Mouse (Mus musculus): Measurements from ENCODE around the gene Ifi205. TPM values are rescaled to one million over a fixed set of nuclear protein-coding genes. Genes with fewer than 3 reads are reported as not detected.
"Not testable (repeated sequence)": the region's sequence is repeated elsewhere in the genome, so short reads cannot be mapped to it uniquely, and the experiment has no call there.

Gene Ifi205
- polyA plus RNA-seq (2016; fragmentation: Nextera tagmentation; extraction: Ambion mirVana) = not detected in 2 replicates

- no peak for ATAC-seq (ENCODE audit: insufficient number of reproducible peaks, insufficient read depth, low FRiP score, low TSS enrichment)
- 30% methylated on average over 1 of the region's 1 CpGs for WGBS
- H3K4me2 ChIP-seq (replicated peaks) = no peak within 1 kb of the TSS
These were observed at the start of gene Ifi205 for GRCm38 (mm10) chr1:174031698-174032097. Gene Ifi205, minus strand, starts transcription at chr1:174031810.

GRCm38 (mm10) chr1:174066305-174066704, 34.7 kb upstream of the Ifi205 start, which contains the start of gene Olfr430:
Gene Olfr430, plus strand, starts transcription at chr1:174066605.
- ATAC-seq (ENCODE audit: insufficient number of reproducible peaks, insufficient read depth, low FRiP score, low TSS enrichment) = no peak
- no peaks in the 10 kb centered on the region for H3K36me3 ChIP-seq
- H3K4me2 ChIP-seq (replicated peaks) = no peak within 1 kb of the TSS
- H3K4me1 ChIP-seq = no peaks in the 10 kb centered on the region
- 82% methylated on average over 3 of the region's 3 CpGs for WGBS
- H3K27me3 ChIP-seq = no peaks in the 10 kb centered on the region
- H3K9ac ChIP-seq = no peak within 1 kb of the TSS
- no peak within 1 kb of the TSS for H3K27ac ChIP-seq
- no peaks in the 10 kb centered on the region for H3K9me3 ChIP-seq
- no peak within 1 kb of the TSS for H3K4me3 ChIP-seq

More at GRCm38 (mm10) chr1:174031698-174032097, at the start of gene Ifi205:
- no peak within 1 kb of the TSS for H3K4me3 ChIP-seq
- H3K4me1 ChIP-seq = no peaks in the 10 kb centered on the region
- H3K9ac ChIP-seq = no peak within 1 kb of the TSS
- H3K27ac ChIP-seq = no peak within 1 kb of the TSS
- H3K9me3 ChIP-seq = no peaks in the 10 kb centered on the region
- no peaks in the 10 kb centered on the region for H3K27me3 ChIP-seq
- H3K36me3 ChIP-seq = no peaks in the 10 kb centered on the region

- no peak overlapping the region for H3K4me2 ChIP-seq (replicated peaks)
- no peaks in the 10 kb centered on the region for H3K27me3 ChIP-seq
- WGBS = 75% methylated on average over 2 of the region's 2 CpGs
- no peaks in the 10 kb centered on the region for H3K4me1 ChIP-seq
- H3K9ac ChIP-seq = no peak overlapping the region
- no peak overlapping the region for H3K4me3 ChIP-seq
- H3K36me3 ChIP-seq = no peaks in the 10 kb centered on the region
- ATAC-seq (ENCODE audit: insufficient number of reproducible peaks, insufficient read depth, low FRiP score, low TSS enrichment) = no peak
- H3K9me3 ChIP-seq = no peaks in the 10 kb centered on the region
- no peak overlapping the region for H3K27ac ChIP-seq
These were observed 23.6 kb upstream of the Ifi205 start for GRCm38 (mm10) chr1:174055248-174055647.

DNA sequence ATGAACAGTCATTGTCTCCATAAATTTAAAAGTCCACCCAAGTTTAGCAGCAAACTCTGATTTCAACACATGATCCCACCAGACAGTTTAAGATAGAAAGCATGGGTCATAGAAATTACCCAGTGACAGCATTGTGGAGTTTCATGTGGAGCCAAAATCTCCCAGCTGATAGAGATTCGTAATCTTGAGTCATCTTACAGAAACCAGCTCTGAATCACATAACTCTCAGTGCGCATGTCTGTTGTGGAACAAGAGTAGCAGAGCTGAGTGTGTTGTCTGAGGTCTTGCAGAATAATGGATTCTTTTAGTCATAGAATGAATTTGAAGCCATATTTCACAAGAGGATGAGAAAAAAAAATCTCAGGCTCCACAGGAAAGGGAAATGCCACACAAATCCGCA, 21.4 kb upstream of the Ifi205 start:
- Histone ChIP-seq H3K27me3 (no peaks in the 10 kb centered on the region), H3K4me3 (no peak overlapping the region), H3K27ac (no peak overlapping the region), H3K4me1 (no peaks in the 10 kb centered on the region), H3K36me3 (no peaks in the 10 kb centered on the region), H3K4me2 (replicated peaks) (no peak overlapping the region), H3K9ac (no peak overlapping the region), H3K9me3 (no peaks in the 10 kb centered on the region)
- 81% methylated on average over 3 of the region's 3 CpGs for WGBS
- ATAC-seq (ENCODE audit: insufficient number of reproducible peaks, insufficient read depth, low FRiP score, low TSS enrichment) = no peak

- Histone ChIP-seq H3K27ac (no peak overlapping the region), H3K9ac (no peak overlapping the region), H3K9me3 (no peaks in the 10 kb centered on the region), H3K27me3 (no peaks in the 10 kb centered on the region), H3K4me3 (no peak overlapping the region), H3K36me3 (no peaks in the 10 kb centered on the region), H3K4me1 (no peaks in the 10 kb centered on the region), H3K4me2 (replicated peaks) (no peak overlapping the region)
- no peak for ATAC-seq (ENCODE audit: insufficient number of reproducible peaks, insufficient read depth, low FRiP score, low TSS enrichment)
- 79% methylated on average over 5 of the region's 5 CpGs for WGBS
These were observed 20.4 kb upstream of the Ifi205 start for GRCm38 (mm10) chr1:174051931-174052536.

DNA sequence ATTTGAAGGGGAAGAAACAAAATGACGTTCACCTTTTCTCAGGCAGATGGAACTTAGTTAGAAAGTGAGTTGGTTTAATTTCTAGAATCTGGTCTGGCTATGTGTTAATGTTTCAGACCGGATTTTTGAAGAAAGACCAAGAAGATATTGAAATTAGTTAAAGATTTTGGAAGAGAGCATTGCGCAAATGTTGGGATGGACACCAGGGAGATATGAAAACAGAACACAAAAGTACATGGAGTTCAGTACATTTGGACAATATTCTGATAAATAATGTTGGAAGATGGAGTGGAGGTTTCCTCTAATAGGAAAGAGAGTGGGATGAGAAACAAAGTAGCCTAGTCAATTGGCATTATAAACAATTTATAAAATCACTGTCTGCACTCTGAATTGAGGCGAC, 19.9 kb upstream of the Ifi205 start:
- Histone ChIP-seq H3K9ac (no peak overlapping the region), H3K9me3 (no peaks in the 10 kb centered on the region), H3K36me3 (no peaks in the 10 kb centered on the region), H3K4me2 (replicated peaks) (no peak overlapping the region), H3K4me3 (no peak overlapping the region), H3K27me3 (no peaks in the 10 kb centered on the region), H3K4me1 (no peaks in the 10 kb centered on the region), H3K27ac (no peak overlapping the region)
- WGBS = 78% methylated on average over 4 of the region's 4 CpGs
- no peak for ATAC-seq (ENCODE audit: insufficient number of reproducible peaks, insufficient read depth, low FRiP score, low TSS enrichment)

GRCm38 (mm10) chr1:174050532-174050931, 18.9 kb upstream of the Ifi205 start:
- Histone ChIP-seq H3K4me2 (replicated peaks) (no peak overlapping the region), H3K27ac (no peak overlapping the region), H3K9ac (no peak overlapping the region), H3K4me3 (no peak overlapping the region), H3K36me3 (no peaks in the 10 kb centered on the region), H3K9me3 (no peaks in the 10 kb centered on the region), H3K27me3 (no peaks in the 10 kb centered on the region), H3K4me1 (no peaks in the 10 kb centered on the region)
- 91% methylated on average over 4 of the region's 4 CpGs for WGBS
- ATAC-seq (ENCODE audit: insufficient number of reproducible peaks, insufficient read depth, low FRiP score, low TSS enrichment) = no peak

GRCm38 (mm10) chr1:174049357-174049756, 17.7 kb upstream of the Ifi205 start:
- WGBS = 64% methylated on average over 4 of the region's 4 CpGs
- not testable (repeated sequence) for H3K4me1 ChIP-seq

DNA sequence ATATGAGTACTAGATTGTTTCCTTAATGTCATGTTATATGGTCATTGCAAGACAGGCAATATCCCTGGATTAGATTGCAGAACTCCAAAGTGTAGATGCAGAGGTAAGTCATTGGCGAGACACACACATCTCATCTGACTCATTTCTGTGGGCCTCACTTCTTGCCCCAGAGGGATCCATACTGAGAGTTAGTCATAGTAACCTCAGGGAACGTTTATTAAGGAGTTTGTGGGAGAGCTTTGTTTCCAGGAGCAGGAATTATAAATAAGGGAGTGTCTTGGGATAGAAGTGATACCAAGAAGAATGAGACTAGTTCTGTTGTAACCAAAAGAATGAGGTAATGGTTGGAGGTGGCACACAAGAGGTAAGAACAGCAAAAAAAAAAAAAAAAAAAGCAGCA, 17.3 kb upstream of the Ifi205 start, which contains the start of gene Olfr432:
Gene Olfr432 (plus strand): TSS at position 313 of the 400 bp plus-strand sequence.
- H3K4me2 ChIP-seq (replicated peaks) = no peak within 1 kb of the TSS
- no peak for ATAC-seq (ENCODE audit: insufficient number of reproducible peaks, insufficient read depth, low FRiP score, low TSS enrichment)
- H3K27ac ChIP-seq = no peak within 1 kb of the TSS
- H3K9ac ChIP-seq = no peak within 1 kb of the TSS
- no peak within 1 kb of the TSS for H3K4me3 ChIP-seq
- 73% methylated on average over 2 of the region's 2 CpGs for WGBS
- no peaks in the 10 kb centered on the region for H3K9me3 ChIP-seq
- no peaks in the 10 kb centered on the region for H3K4me1 ChIP-seq
- no peaks in the 10 kb centered on the region for H3K27me3 ChIP-seq
- no peaks in the 10 kb centered on the region for H3K36me3 ChIP-seq

More at GRCm38 (mm10) chr1:174049357-174049756, 17.7 kb upstream of the Ifi205 start:
- not testable (repeated sequence) for H3K9me3 ChIP-seq; H3K9ac ChIP-seq; H3K27ac ChIP-seq; H3K27me3 ChIP-seq; H3K36me3 ChIP-seq; H3K4me3 ChIP-seq; H3K4me2 ChIP-seq (replicated peaks); ATAC-seq (ENCODE audit: insufficient number of reproducible peaks, insufficient read depth, low FRiP score, low TSS enrichment)

- WGBS = 85% methylated on average over 6 of the region's 6 CpGs
- not testable (repeated sequence) for H3K4me1 ChIP-seq
These were observed 16.6 kb upstream of the Ifi205 start for GRCm38 (mm10) chr1:174048227-174048626.

DNA sequence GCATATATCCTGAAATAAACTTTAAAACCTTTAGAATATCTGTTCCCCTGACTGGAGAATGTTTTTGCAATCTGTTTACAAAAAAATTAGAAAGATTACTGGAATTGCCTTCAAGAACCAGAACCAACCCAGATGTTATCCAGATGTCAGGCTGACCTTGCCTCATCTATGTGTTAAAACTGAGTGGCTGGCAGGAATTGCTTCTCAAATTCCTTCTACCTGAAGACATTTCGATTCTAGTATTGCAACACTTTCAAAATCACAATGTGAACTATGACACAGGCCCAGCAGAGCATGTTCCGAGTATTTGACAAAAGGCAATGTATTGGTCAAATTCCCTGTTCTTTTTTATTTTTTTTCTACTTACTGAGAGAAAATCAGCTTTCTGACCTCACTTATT, 12.8 kb upstream of the Ifi205 start:
- H3K36me3 ChIP-seq = no peaks in the 10 kb centered on the region
- H3K9ac ChIP-seq = no peak overlapping the region
- H3K4me3 ChIP-seq = no peak overlapping the region
- no peaks in the 10 kb centered on the region for H3K4me1 ChIP-seq
- H3K4me2 ChIP-seq (replicated peaks) = no peak overlapping the region
- H3K27ac ChIP-seq = no peak overlapping the region
- 53% methylated on average over 2 of the region's 2 CpGs for WGBS
- H3K27me3 ChIP-seq = no peaks in the 10 kb centered on the region
- H3K9me3 ChIP-seq = no peaks in the 10 kb centered on the region
- ATAC-seq (ENCODE audit: insufficient number of reproducible peaks, insufficient read depth, low FRiP score, low TSS enrichment) = no peak

More at GRCm38 (mm10) chr1:174048227-174048626, 16.6 kb upstream of the Ifi205 start:
- not testable (repeated sequence) for ATAC-seq (ENCODE audit: insufficient number of reproducible peaks, insufficient read depth, low FRiP score, low TSS enrichment); H3K9ac ChIP-seq; H3K27ac ChIP-seq; H3K27me3 ChIP-seq; H3K9me3 ChIP-seq; H3K4me3 ChIP-seq; H3K4me2 ChIP-seq (replicated peaks); H3K36me3 ChIP-seq

DNA sequence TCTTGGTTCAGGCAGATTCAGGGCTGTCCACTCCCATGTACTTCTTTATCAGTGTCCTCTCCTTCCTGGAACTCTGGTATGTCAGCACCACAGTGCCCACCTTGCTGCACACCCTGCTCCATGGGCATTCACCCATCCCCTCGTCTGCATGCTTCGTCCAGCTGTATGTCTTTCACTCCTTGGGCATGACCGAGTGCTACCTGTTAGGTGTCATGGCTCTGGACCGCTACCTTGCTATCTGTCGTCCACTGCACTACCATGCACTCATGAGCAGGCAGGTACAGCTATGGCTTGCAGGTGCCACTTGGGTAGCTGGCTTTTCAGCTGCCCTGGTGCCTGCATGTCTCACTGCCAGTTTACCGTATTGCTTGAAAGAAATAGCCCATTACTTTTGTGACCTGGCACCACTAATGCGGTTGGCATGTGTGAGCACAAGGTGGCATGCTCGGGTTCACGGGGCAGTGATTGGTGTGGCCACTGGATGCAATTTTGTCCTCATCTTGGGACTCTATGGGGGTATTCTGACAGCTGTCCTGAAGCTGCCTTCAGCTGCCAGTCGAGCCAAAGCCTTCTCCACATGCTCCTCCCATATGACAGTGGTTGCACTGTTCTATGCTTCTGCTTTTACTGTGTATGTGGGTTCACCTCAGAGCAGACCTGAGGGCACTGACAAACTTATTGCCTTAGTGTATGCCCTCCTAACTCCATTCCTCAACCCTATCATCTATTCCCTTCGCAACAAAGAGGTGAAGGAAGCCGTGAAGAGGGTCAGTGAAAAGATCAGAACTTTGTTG, 10.7 kb upstream of the Ifi205 start:
- H3K36me3 ChIP-seq; H3K4me2 ChIP-seq (replicated peaks); H3K4me1 ChIP-seq; ATAC-seq (ENCODE audit: insufficient number of reproducible peaks, insufficient read depth, low FRiP score, low TSS enrichment); H3K4me3 ChIP-seq; H3K9me3 ChIP-seq; H3K27me3 ChIP-seq; H3K9ac ChIP-seq; H3K27ac ChIP-seq: not testable (repeated sequence)
- 88% methylated on average over 12 of the region's 12 CpGs for WGBS
